Mouse (Mus musculus): ENCODE measurements around the gene Mctp1. TPM values are rescaled to one million over a fixed set of nuclear protein-coding genes. Genes with fewer than 3 reads are reported as not detected.

Mctp1 gene
- polyA plus RNA-seq, 1 experiment from 2014 or later = 1.7 TPM

DNA sequence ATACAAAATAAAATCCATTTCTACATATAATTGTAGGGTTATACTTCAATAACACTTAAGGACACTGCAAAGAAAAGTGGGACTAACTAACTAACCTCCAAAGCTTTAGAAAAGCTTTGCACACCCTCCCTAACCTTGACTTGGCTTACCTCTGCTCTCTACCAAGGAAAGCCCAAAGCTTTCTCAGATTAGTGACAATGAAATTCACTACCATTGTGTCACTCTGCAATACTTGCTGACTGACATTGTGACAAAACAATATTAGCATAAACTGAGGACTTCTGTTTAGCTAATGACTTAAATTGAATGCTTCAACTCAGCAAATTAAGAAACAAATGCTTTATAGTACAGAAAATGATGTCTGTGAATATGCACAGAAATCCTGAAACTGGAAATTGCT is 687.7 kb downstream of the Mctp1 start:
- no peak for ATAC-seq (ENCODE audit: low read depth)
- H3K27me3 ChIP-seq = no peaks in the 10 kb centered on the region
- H3K9me3 ChIP-seq (replicated peaks) = no peaks in the 10 kb centered on the region
- no peak overlapping the region for H3K27ac ChIP-seq
- no peak overlapping the region for H3K4me3 ChIP-seq (replicated peaks)
- H3K4me1 ChIP-seq (replicated peaks) = no peaks in the 10 kb centered on the region
- H3K9ac ChIP-seq = no peak overlapping the region
- H3K36me3 ChIP-seq = peaks cover 15% of the 10 kb centered on the region
- no peak overlapping the region for H3K4me2 ChIP-seq
- DNase-seq = no peak

Other genes with a start within 250 kb of the Mctp1 start
- not detected in 2 replicates for gene Fam81b, start 79.5 kb upstream of the Mctp1 start, polyA plus RNA-seq (2015; fragmentation: Nextera tagmentation; extraction: Ambion mirVana)

Data from liver, embryonic 13.5 days (tissue).